Mouse (Mus musculus): ENCODE results near the gene P2ry6. TPM values are rescaled to one million over a fixed set of nuclear protein-coding genes. Genes with fewer than 3 reads are reported as not detected.

Gene P2ry6
- 2.0 and 3.1 TPM in 2 replicates for polyA plus RNA-seq (2014; fragmentation: Nextera tagmentation; extraction: Ambion mirVana)

DNA sequence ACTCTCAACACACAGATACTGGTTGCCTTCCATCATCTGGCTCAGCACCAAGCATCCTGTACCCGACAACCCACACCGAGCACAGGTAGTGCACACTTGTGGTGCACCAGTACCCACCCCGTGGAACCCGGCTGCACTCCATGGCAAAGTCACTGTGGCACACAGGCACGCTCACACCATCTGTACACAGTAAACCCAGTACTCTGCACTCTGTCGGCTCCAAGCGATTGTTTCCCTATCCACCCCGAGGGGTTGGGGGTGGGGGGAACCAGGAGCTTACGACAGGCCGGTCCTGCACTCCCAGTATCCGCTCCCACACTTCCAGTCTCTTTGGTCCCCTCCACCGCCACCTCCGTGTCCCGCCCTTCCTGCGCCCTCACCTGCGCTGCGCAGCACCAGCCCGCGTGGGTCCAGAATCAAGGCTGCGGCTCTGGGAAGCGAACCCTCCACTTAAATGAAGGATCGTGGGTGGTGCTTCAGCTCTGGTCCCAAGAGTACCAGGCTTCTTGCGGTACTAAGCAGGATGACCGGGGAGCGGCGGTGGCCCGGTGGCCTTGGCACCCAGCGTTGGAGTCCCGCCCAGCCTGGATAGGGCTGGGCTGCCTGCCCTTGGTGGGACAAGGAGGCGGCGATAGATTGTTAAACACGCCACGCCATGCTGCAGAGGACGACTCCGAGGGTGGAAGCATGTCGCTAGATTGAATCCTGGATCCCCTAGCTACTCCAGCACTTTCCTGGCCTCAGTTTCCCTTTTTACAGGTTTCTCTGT lies at the start of gene P2ry6:
Gene P2ry6, minus strand, starts transcription at position 515 of the 769 bp plus-strand sequence.
- Histone ChIP-seq H3K4me3 (ENCODE audit: low read depth, low read length) (peak within 1 kb of the TSS; percentile 27), H3K36me3 (ENCODE audit: control insufficient read depth, insufficient read depth, low read length) (no peaks in the 10 kb centered on the region), H3K9me3 (ENCODE audit: control insufficient read depth, low read length) (no peaks in the 10 kb centered on the region), H3K27ac (ENCODE audit: low read depth, low read length) (no peak within 1 kb of the TSS), H3K4me1 (ENCODE audit: control insufficient read depth, insufficient read depth, low read length) (0 out of 2 replicates have a peak, but pooled peaks cover 5% of the 10 kb centered on the region), H3K27me3 (ENCODE audit: control insufficient read depth, insufficient read depth, low read length) (peaks cover 26% of the 10 kb centered on the region), H3K9ac (ENCODE audit: low read length) (peak within 1 kb of the TSS; percentile 39; the same call in 1 of the 2 replicates), H3K4me2 (ENCODE audit: low read depth) (peak within 1 kb of the TSS; percentile 43)
- DNase-seq (ENCODE audit: low spot score) = no peak
- no peak for ATAC-seq (ENCODE audit: insufficient read depth, low FRiP score, low TSS enrichment)
- WGBS = 3% methylated on average over 34 of the region's 36 CpGs

DNA sequence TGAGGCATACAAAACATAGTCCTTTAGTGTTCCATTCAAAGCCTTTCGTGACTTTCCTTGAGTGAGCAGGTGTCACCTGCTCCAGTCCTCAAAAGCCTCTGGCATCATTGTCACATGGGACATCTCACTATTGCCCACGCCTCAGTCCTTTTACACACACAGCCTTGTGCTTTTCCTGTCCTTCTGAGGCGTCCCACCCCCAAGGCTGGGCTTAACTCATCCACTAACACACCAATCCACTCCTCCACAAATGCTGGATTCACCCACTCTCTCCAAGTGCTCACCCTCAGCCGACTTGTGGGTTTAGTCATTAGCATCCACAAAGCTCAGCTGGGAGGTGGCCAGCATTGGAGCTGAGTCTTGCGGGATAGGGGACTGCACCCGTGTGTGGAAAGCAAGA lies 43.0 kb upstream of the P2ry6 start:
- H3K9me3 ChIP-seq (ENCODE audit: control insufficient read depth, low read length) = no peaks in the 10 kb centered on the region
- ATAC-seq (ENCODE audit: insufficient read depth, low FRiP score, low TSS enrichment) = no peak
- H3K4me2 ChIP-seq (ENCODE audit: low read depth) = no peak overlapping the region

GRCm38 (mm10) chr7:101017021-101017461 lies 42.6 kb upstream of the P2ry6 start:
- Histone ChIP-seq H3K27ac (ENCODE audit: low read depth, low read length) (no peak overlapping the region), H3K9me3 (ENCODE audit: control insufficient read depth, low read length) (no peaks in the 10 kb centered on the region), H3K27me3 (ENCODE audit: control insufficient read depth, insufficient read depth, low read length) (peaks cover 21% of the 10 kb centered on the region), H3K4me1 (ENCODE audit: control insufficient read depth, insufficient read depth, low read length) (peaks cover 3% of the 10 kb centered on the region; the same call in 1 of the 2 replicates), H3K9ac (ENCODE audit: low read length) (no peak overlapping the region), H3K4me2 (ENCODE audit: low read depth) (no peak overlapping the region), H3K36me3 (ENCODE audit: control insufficient read depth, insufficient read depth, low read length) (no peaks in the 10 kb centered on the region), H3K4me3 (ENCODE audit: low read depth, low read length) (no peak overlapping the region)
- ATAC-seq (ENCODE audit: insufficient read depth, low FRiP score, low TSS enrichment) (no peak), DNase-seq (ENCODE audit: low spot score) (no peak)
- WGBS = 79% methylated on average over 7 of the region's 7 CpGs

More for the DNA sequence above, 43.0 kb upstream of the P2ry6 start:
- Histone ChIP-seq H3K27me3 (ENCODE audit: control insufficient read depth, insufficient read depth, low read length) (peaks cover 16% of the 10 kb centered on the region), H3K4me1 (ENCODE audit: control insufficient read depth, insufficient read depth, low read length) (no peaks in the 10 kb centered on the region; the same call in 1 of the 2 replicates), H3K36me3 (ENCODE audit: control insufficient read depth, insufficient read depth, low read length) (no peaks in the 10 kb centered on the region), H3K4me3 (ENCODE audit: low read depth, low read length) (no peak overlapping the region), H3K27ac (ENCODE audit: low read depth, low read length) (no peak overlapping the region), H3K9ac (ENCODE audit: low read length) (no peak overlapping the region)
- WGBS = 70% methylated on average over 6 of the region's 6 CpGs
- DNase-seq (ENCODE audit: low spot score) = no peak

- WGBS = 64% methylated on average over 1 of the region's 1 CpGs
- no peak for ATAC-seq (ENCODE audit: insufficient read depth, low FRiP score, low TSS enrichment)
Measured at GRCm38 (mm10) chr7:101014985-101015384, 40.5 kb upstream of the P2ry6 start.

GRCm38 (mm10) chr7:101014041-101014440 lies 39.6 kb upstream of the P2ry6 start:
- no peak overlapping the region for H3K9ac ChIP-seq (ENCODE audit: low read length)
- ATAC-seq (ENCODE audit: insufficient read depth, low FRiP score, low TSS enrichment) = no peak
- H3K36me3 ChIP-seq (ENCODE audit: control insufficient read depth, insufficient read depth, low read length) = no peaks in the 10 kb centered on the region
- DNase-seq (ENCODE audit: low spot score) = no peak
- H3K4me3 ChIP-seq (ENCODE audit: low read depth, low read length) = no peak overlapping the region
- no peak overlapping the region for H3K4me2 ChIP-seq (ENCODE audit: low read depth)
- no peak overlapping the region for H3K27ac ChIP-seq (ENCODE audit: low read depth, low read length)
- peaks cover 9% of the 10 kb centered on the region; the same call in 1 of the 2 replicates for H3K4me1 ChIP-seq (ENCODE audit: control insufficient read depth, insufficient read depth, low read length)
- WGBS = 6% methylated on average over 8 of the region's 9 CpGs
- no peaks in the 10 kb centered on the region for H3K9me3 ChIP-seq (ENCODE audit: control insufficient read depth, low read length)
- peaks cover 40% of the 10 kb centered on the region for H3K27me3 ChIP-seq (ENCODE audit: control insufficient read depth, insufficient read depth, low read length)

More at GRCm38 (mm10) chr7:101014985-101015384, 40.5 kb upstream of the P2ry6 start:
- H3K4me1 ChIP-seq (ENCODE audit: control insufficient read depth, insufficient read depth, low read length) = peaks cover 9% of the 10 kb centered on the region; the same call in 1 of the 2 replicates
- H3K4me3 ChIP-seq (ENCODE audit: low read depth, low read length) = no peak overlapping the region
- no peaks in the 10 kb centered on the region for H3K36me3 ChIP-seq (ENCODE audit: control insufficient read depth, insufficient read depth, low read length)
- H3K9me3 ChIP-seq (ENCODE audit: control insufficient read depth, low read length) = no peaks in the 10 kb centered on the region
- DNase-seq (ENCODE audit: low spot score) = no peak
- no peak overlapping the region for H3K9ac ChIP-seq (ENCODE audit: low read length)
- peaks cover 40% of the 10 kb centered on the region for H3K27me3 ChIP-seq (ENCODE audit: control insufficient read depth, insufficient read depth, low read length)
- no peak overlapping the region for H3K27ac ChIP-seq (ENCODE audit: low read depth, low read length)
- H3K4me2 ChIP-seq (ENCODE audit: low read depth) = no peak overlapping the region

- Histone ChIP-seq H3K4me3 (ENCODE audit: low read depth, low read length) (peak within 1 kb of the TSS; percentile 41), H3K27me3 (ENCODE audit: control insufficient read depth, insufficient read depth, low read length) (peaks cover 45% of the 10 kb centered on the region), H3K36me3 (ENCODE audit: control insufficient read depth, insufficient read depth, low read length) (no peaks in the 10 kb centered on the region), H3K4me1 (ENCODE audit: control insufficient read depth, insufficient read depth, low read length) (peaks cover 9% of the 10 kb centered on the region; the same call in 1 of the 2 replicates), H3K4me2 (ENCODE audit: low read depth) (peak within 1 kb of the TSS; percentile 93), H3K27ac (ENCODE audit: low read depth, low read length) (no peak within 1 kb of the TSS), H3K9ac (ENCODE audit: low read length) (peak within 1 kb of the TSS; percentile 30; the same call in 1 of the 2 replicates), H3K9me3 (ENCODE audit: control insufficient read depth, low read length) (no peaks in the 10 kb centered on the region)
- ATAC-seq (ENCODE audit: insufficient read depth, low FRiP score, low TSS enrichment) (no peak), DNase-seq (ENCODE audit: low spot score) (no peak)
- 63% methylated on average over 4 of the region's 4 CpGs for WGBS
Measured at GRCm38 (mm10) chr7:101012541-101012940, 38.1 kb upstream of the P2ry6 start, which contains the start of gene P2ry2. P2ry2 (minus strand) TSS chr7:101012866.

- H3K27ac ChIP-seq (ENCODE audit: low read depth, low read length) = no peak overlapping the region
- H3K4me2 ChIP-seq (ENCODE audit: low read depth) = peak overlapping the region; percentile 93
- H3K36me3 ChIP-seq (ENCODE audit: control insufficient read depth, insufficient read depth, low read length) = no peaks in the 10 kb centered on the region
- H3K9ac ChIP-seq (ENCODE audit: low read length) = peak overlapping the region; percentile 30; the same call in 1 of the 2 replicates
- peak; percentile 78 for ATAC-seq (ENCODE audit: insufficient read depth, low FRiP score, low TSS enrichment)
- H3K4me3 ChIP-seq (ENCODE audit: low read depth, low read length) = peak overlapping the region; percentile 41
- peak; percentile 76 for DNase-seq (ENCODE audit: low spot score)
- peaks cover 9% of the 10 kb centered on the region; the same call in 1 of the 2 replicates for H3K4me1 ChIP-seq (ENCODE audit: control insufficient read depth, insufficient read depth, low read length)
- peaks cover 45% of the 10 kb centered on the region for H3K27me3 ChIP-seq (ENCODE audit: control insufficient read depth, insufficient read depth, low read length)
- no peaks in the 10 kb centered on the region for H3K9me3 ChIP-seq (ENCODE audit: control insufficient read depth, low read length)
- under 1% methylated on average over 53 of the region's 53 CpGs for WGBS
Measured at GRCm38 (mm10) chr7:101011681-101012367, 37.4 kb upstream of the P2ry6 start.

DNA sequence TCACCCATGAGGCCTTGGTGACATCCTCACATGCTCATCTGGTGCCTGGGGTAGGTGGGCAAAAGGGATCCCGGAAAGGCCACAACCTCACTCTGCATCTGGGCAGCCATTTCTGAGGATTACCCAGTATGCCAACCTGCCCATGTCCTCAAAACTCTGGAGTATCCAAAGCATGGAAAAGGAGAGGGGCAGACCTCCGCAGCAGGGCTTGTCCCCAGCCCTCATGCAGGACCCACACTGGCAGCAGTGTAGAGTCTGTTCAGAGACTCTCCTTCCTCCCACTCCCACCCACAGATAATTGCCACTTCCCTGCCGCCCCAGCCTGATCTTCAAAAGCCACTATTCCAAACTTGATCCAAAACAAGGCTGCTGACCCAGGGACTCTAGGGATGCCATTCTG lies 36.3 kb upstream of the P2ry6 start:
- Histone ChIP-seq H3K4me3 (ENCODE audit: low read depth, low read length) (no peak overlapping the region), H3K36me3 (ENCODE audit: control insufficient read depth, insufficient read depth, low read length) (no peaks in the 10 kb centered on the region), H3K4me1 (ENCODE audit: control insufficient read depth, insufficient read depth, low read length) (peaks cover 9% of the 10 kb centered on the region; the same call in 1 of the 2 replicates), H3K9ac (ENCODE audit: low read length) (no peak overlapping the region), H3K27me3 (ENCODE audit: control insufficient read depth, insufficient read depth, low read length) (peaks cover 45% of the 10 kb centered on the region), H3K27ac (ENCODE audit: low read depth, low read length) (no peak overlapping the region), H3K4me2 (ENCODE audit: low read depth) (no peak overlapping the region), H3K9me3 (ENCODE audit: control insufficient read depth, low read length) (no peaks in the 10 kb centered on the region)
- 59% methylated on average over 3 of the region's 3 CpGs for WGBS
- DNase-seq (ENCODE audit: low spot score) (no peak), ATAC-seq (ENCODE audit: insufficient read depth, low FRiP score, low TSS enrichment) (no peak)

Measured in neural tube, embryonic 11.5 days (tissue).